In genomic region chr7:121371990-121372389, GRCm38 (mm10) we compare ENCODE assay signal across 31 mouse cellular contexts. TPM values are rescaled to one million over a fixed set of nuclear protein-coding genes. Genes with fewer than 3 reads are reported as not detected.
"Had no signal": no experiment of that assay in that cellular context is flagged by ENCODE, and none has a peak within 500 bp of the region (broad histone marks: within the 10 kb centered on the region; RNA-seq: fewer than 3 reads in every experiment).

No protein-coding gene starts in this region.

- H3K4me3 ChIP-seq: embryonic facial prominence, embryonic 10.5 days; embryonic facial prominence, embryonic 12.5 days; embryonic facial prominence, embryonic 13.5 days; embryonic facial prominence, embryonic 15.5 days; erythroblast, embryonic 14.5 days; forebrain, embryonic 10.5 days; forebrain, embryonic 12.5 days; forebrain, embryonic 13.5 days; forebrain, embryonic 15.5 days; gastrocnemius, adult 2 months; heart, adult 2 months had no signal

- H3K9ac ChIP-seq: embryonic facial prominence, embryonic 12.5 days; embryonic facial prominence, embryonic 13.5 days; embryonic facial prominence, embryonic 15.5 days; forebrain, embryonic 12.5 days; forebrain, embryonic 13.5 days; forebrain, embryonic 15.5 days; forebrain, postnatal 0 days had no signal

- H3K4me2 ChIP-seq: embryonic facial prominence, embryonic 12.5 days; embryonic facial prominence, embryonic 13.5 days; embryonic facial prominence, embryonic 15.5 days; forebrain, embryonic 12.5 days; forebrain, embryonic 13.5 days; forebrain, embryonic 15.5 days had no signal

- H3K9me3 ChIP-seq: embryonic facial prominence, embryonic 10.5 days; embryonic facial prominence, embryonic 12.5 days; embryonic facial prominence, embryonic 13.5 days; embryonic facial prominence, embryonic 15.5 days; forebrain, embryonic 10.5 days; forebrain, embryonic 12.5 days; forebrain, embryonic 13.5 days; forebrain, embryonic 15.5 days had no signal

- H3K36me3 ChIP-seq: embryonic facial prominence, embryonic 10.5 days; embryonic facial prominence, embryonic 12.5 days; embryonic facial prominence, embryonic 13.5 days; embryonic facial prominence, embryonic 15.5 days; forebrain, embryonic 10.5 days; forebrain, embryonic 12.5 days; forebrain, embryonic 15.5 days had no signal

- H3K27ac ChIP-seq: embryonic facial prominence, embryonic 10.5 days; embryonic facial prominence, embryonic 12.5 days; embryonic facial prominence, embryonic 13.5 days; embryonic facial prominence, embryonic 15.5 days; forebrain, embryonic 10.5 days; forebrain, embryonic 12.5 days; forebrain, embryonic 13.5 days; forebrain, embryonic 15.5 days; gastrocnemius, adult 2 months; heart, adult 2 months had no signal

- H3K4me1 ChIP-seq: embryonic facial prominence, embryonic 10.5 days; embryonic facial prominence, embryonic 12.5 days; embryonic facial prominence, embryonic 13.5 days; embryonic facial prominence, embryonic 15.5 days; forebrain, embryonic 13.5 days; forebrain, embryonic 15.5 days had no signal

- DNase-seq: cerebellum, adult 8-10 months; cerebellum, adult 9-10 months; cerebellum, adult 9-11 months; cerebellum, postnatal 10 days; cerebellum, postnatal 14 days; cerebellum, postnatal 25 days; cerebellum, postnatal 36 days; embryo, embryonic 11 days; forebrain, postnatal 0 days; gastrocnemius, adult 2 months; gastrocnemius, postnatal 10 days; gastrocnemius, postnatal 14 days; gastrocnemius, postnatal 25 days; gastrocnemius, postnatal 36 days; heart, adult 18-20 months; heart, adult 2 months had no signal

- H3K27me3 ChIP-seq: embryonic facial prominence, embryonic 12.5 days; embryonic facial prominence, embryonic 13.5 days; embryonic facial prominence, embryonic 15.5 days; forebrain, embryonic 12.5 days; forebrain, embryonic 13.5 days; forebrain, embryonic 15.5 days had no signal

RNA-seq across cellular contexts. Expression of gene Hs3st2, which starts 19.7 kb away (rescaled TPM):
- total RNA-seq: common myeloid progenitor, adult 5-6 weeks; gastrocnemius, adult 18-20 months; gastrocnemius, adult 2 months; gastrocnemius, adult 8-10 months; gastrocnemius, postnatal 14 days; gastrocnemius, postnatal 25 days; gastrocnemius, postnatal 36 days; granulocyte monocyte progenitor cell, adult 5-6 weeks; heart, adult 18-20 months; heart, adult 2 months; heart, adult 8-10 months had no signal
- polyA plus RNA-seq: erythroblast, embryonic 14.5 days; forebrain, embryonic 10.5 days; gonadal fat pad, adult 2 months; heart, adult 2 months had no signal
